Mouse (Mus musculus) CH12F3 (cell line): ENCODE results near the gene Cyp11a1.

Source experiments
- in situ Hi-C: fragments of 300-500 bp; cut with MboI; formaldehyde crosslinking; loops from 2 replicates; pipeline ENCODE4 v1.14.3; 2020; ENCODE audit warnings: low sequenced_read_pairs

Cyp11a1 gene

DNA sequence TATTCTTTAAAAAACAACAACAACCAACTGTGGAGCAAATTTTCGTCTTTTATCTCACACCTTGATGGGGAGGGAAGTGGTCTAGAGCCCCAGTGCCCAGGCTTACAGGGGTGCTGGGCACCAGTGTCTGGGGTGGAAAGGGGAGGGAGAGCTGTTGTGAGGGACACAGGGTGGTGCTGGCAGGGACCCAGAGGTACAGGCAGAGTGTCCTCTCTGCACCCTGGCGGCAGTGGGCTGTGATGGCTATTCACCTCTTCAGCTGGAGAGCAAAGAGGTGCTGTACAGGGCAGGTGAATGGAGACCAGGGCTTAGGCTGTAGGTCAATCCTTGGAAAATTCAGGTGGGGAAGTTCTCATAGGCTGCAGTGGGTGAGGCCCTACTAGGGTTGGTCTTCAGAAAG lies 6.5 kb upstream of the Cyp11a1 start:
- in situ Hi-C loops: loop anchor here (5.0 kb wide), 1 partner anchor 147 kb away; no protein-coding TSS in a partner anchor

DNA sequence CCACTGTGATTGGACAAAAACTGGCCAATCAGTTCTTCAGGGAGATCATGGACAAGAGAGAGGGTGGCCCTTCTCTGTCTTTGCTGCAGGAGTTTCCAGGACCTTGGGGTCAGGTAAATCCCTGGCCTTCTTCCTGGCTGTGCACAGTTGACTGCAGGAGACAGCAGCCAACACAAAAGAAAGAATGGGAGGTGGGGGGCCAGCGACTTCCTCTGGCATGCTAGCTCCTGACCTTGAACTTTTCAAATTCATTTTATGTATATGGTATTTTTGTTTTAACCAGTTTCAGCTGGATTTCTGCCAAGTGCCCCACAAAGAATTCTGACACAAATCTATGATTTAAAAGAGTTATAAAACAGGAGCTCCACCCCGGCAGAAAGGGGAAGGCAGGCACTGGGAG lies 2.9 kb upstream of the Cyp11a1 start:
- in situ Hi-C loops: no loop called here

DNA sequence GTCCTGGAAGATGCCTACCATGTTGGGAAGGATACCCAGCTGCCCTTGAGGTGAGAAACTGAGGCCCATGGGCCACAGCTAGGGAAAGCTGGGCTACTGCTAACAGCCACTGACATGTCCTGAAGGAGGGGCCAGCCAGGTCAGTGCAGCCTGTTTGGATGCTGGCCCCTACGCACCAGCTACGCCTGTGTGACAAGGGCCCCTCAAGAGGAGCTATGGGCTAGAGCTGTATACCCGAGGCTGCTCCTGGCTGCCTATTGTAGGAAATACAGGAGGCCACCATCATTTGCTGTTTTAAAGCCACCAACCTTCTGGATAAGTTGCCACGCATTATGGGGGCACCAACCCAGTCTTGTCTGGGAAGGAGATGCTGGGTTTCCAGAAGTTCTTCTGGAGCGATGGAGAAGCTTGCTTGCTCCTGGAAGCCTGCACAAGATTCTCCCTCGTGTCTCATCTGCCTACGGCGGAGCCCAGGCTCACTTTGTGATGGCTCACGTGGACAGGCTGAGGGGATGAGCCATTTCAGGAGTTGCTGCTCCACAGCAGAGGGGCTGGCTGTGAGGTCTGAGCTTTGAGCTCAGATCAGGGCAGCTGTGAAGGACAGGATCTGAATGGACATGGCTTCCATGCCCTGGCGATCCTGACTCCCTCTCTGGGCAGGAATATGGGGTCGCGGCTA lies 2.3 kb downstream of the Cyp11a1 start:
- in situ Hi-C loops: no loop called here

DNA sequence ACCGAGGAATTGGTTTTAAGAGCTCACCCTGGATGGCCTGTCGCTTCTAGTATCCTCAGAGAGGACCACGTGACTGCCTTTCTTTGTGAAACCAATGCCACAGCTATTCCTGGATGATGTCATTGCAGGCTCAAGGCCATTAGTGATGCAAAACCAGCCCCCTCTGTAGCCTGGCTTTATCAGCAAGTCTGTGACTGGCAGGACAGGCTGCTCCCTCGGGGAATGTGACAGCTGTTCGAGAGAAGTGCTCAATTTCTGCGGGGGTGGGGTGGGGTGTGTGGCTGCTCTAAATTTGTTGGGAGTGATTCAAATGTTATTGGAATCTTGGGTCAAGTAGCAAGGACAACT lies 2.8 kb downstream of the Cyp11a1 start:
- in situ Hi-C loops: no loop called here

DNA sequence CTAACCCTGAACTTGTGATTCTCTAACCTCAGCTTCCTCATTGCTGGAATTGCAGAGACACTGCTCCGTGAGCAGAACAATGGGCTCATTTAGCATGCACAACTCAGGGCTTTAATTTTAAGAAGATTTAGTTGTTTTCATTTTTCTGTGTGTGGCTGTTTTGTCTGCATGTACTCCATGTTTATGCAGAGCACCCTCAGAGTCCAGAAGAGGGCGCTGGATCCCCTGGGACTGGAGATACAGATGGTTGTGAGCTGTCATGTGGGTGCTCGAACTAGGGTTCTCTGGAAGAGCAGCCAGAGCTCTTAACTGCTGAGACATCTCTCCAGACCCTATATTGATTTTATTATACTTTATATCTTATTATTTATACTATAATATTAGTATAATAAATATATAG lies 3.4 kb downstream of the Cyp11a1 start:
- in situ Hi-C loops: no loop called here

DNA sequence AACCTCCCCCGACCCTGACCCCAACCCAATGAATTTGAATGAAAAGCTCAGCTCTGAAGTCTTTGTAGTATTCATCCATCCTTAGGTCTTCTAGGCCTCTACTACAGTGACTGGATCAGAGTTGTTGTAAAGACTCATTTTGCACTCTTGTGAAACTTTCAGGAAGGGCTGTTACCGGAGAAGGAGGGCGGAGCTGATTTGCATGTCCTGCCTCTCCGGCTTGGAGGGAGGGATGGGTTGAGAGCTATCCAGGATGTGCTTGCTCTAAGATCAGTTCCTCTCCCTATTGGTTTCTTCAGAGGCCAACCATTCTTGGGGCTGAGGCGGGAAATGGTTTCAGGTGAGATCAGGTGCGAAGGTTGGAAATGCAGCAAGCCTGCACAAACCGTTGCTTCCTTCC lies 4.8 kb downstream of the Cyp11a1 start:
- in situ Hi-C loops: no loop called here

DNA sequence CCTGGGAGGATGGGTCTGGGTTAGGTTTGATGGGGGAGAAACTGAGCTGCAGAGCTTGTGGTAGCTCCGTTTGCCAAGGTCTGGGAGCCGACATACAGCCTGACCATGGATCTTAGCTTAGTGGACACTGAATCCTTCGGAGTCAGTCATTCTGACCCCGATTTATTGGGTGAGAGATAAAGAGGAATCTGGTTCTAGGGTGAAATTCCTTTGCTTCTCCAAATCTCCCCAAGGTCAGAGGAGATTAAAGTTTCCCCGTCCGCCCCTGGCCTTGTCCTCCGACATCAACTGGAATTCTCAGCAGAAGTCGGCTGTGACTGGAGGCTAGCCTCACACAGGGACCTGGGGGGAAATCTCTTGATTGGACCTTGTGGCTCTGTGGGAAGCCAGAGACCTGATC lies 5.3 kb downstream of the Cyp11a1 start:
- in situ Hi-C loops: no loop called here

DNA sequence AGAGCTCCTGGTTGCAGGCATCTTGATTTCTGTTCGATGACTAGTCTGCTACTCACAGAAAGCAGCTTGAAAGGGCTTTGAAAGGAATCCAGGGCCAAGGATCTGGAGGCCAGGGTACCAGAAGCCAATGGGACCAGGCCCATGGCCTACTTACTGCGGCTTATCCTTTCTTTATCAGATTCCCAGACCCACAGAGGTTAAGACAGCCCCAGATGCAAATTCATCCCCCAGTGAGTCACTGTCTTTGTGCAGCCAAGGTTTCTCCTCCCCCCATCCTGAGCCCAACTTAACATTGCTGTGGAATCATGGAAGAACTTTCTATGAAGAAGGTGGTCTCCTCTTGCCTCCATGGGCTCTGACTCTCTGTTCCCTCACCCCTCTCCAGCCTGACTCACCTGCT lies 6.3 kb downstream of the Cyp11a1 start:
- in situ Hi-C loops: no loop called here

DNA sequence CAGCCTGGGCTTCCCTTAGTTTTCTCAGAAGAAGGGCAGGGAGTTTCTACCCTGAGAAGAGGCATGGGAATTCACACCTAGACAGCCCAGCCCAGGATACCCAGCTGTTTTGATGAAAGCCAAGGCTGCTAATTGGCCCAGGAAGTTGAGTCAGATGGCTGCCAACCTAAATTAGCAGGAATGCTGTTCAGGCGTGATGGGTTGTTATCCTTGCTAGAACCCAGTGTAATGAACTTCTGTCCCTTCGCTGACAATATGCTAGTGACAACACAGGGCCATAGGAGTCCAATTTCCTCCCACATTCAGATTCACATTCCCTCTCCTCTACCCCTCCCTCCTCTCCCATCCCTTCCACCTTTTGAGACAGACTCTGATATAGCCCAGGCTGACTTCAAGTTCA lies 6.7 kb downstream of the Cyp11a1 start:
- in situ Hi-C loops: no loop called here

DNA sequence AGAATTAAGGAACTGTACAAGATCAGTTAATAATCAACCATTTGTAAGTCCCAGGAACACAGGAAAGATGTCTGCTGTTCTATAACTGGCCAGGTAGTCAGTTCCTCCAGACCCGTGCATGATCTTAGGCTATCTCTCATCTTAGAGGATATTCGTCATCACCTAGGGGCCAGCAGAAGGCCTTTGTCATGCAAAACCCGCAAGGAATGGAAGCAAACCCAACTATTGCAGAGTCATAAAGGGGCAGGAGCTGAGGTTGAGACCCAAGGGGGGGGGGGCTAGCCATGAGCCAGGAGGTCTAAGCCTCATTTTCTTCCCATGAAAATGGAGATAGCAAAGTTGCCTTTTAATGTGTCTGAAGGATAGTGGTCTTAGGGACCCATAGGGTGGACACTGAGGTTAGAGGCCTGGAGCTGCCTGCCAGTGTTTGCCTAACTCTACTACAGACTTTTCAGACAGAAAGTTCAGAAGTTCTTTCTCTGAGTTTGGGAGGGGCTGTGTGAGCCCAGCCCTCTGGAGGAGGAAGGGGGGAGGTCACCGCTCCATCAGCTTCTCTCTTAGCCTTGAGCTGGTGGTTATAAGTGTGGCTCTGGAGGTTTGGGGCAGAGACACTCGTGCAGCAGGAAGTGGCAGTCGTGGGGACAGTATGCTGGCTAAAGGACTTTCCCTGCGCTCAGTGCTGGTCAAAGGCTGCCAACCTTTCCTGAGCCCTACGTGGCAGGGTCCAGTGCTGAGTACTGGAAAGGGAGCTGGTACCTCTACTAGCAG lies 8.4 kb downstream of the Cyp11a1 start:
- in situ Hi-C loops: no loop called here

DNA sequence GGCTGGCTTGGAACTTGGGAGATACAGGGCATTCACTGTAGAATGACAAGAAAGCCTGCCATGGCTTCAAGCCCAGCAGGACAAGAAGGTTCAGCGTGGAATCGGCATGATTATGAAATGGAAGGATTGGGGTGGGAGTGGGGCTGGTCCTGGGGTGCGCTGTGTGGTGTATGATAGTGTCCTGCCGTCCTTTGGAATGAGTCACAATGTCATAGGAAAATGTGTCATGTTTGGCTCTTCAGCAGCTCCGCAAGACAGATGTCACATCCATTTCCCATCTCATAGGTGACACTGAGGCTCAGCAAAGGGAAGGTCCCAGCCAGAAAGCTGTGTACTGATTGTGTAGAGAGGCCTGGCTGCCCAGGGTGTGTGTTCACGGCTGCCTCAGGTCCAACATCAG lies 9.6 kb downstream of the Cyp11a1 start:
- in situ Hi-C loops: no loop called here

DNA sequence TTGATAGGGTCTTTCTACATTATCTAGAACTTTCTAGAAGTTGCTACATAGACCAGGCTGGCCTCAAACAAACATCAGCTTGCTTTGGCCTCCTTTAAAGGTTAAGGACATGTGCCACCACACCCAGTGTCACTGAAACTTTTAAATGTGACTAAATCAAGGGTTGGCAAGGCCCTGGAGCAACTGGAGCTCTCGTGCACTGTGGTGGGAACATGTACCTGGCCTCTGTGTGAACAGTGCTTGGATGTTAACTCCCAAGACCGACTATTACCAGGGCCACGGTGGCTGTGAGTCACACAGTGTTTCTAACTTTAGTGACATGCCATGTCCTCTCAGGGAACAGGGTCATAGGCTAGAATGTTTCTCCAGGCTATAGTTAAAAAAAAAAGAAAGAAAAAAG lies 10.8 kb downstream of the Cyp11a1 start:
- in situ Hi-C loops: no loop called here

DNA sequence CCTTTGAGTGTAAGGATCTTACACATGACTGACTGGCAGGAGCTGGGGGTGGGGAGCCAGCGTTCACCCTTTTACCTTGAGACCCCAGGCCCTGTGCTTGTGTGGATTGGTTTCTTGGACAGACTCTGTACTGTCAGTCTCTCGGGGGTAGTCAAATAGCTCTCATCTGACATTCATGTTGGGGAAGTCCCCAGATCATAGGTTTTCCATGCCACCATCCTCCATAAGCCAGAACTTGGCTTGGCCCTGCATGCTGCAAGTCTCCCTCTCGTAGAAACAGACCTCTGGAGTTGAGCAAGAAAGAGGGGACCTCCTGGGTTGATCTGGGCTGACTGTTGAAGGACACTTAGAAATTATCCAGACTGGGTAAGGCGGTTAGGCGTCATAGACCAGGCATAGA lies 12.2 kb downstream of the Cyp11a1 start:
- in situ Hi-C loops: no loop called here

DNA sequence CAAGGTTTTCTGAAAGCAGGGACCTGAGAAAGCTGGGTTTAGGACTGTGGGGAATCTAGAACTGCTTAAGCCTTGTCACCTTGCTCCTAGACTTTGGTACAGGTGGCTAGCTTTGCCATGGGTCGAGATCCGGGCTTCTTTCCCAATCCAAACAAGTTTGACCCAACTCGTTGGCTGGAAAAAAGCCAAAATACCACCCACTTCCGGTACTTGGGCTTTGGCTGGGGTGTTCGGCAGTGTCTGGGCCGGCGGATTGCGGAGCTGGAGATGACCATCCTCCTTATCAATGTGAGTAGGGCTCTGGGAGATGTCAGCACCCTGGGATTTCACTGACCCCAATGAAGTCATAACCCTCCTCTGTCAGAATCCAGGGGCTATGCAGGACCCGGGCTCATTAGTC lies 19.8 kb downstream of the Cyp11a1 start:
- in situ Hi-C loops: no loop called here

DNA sequence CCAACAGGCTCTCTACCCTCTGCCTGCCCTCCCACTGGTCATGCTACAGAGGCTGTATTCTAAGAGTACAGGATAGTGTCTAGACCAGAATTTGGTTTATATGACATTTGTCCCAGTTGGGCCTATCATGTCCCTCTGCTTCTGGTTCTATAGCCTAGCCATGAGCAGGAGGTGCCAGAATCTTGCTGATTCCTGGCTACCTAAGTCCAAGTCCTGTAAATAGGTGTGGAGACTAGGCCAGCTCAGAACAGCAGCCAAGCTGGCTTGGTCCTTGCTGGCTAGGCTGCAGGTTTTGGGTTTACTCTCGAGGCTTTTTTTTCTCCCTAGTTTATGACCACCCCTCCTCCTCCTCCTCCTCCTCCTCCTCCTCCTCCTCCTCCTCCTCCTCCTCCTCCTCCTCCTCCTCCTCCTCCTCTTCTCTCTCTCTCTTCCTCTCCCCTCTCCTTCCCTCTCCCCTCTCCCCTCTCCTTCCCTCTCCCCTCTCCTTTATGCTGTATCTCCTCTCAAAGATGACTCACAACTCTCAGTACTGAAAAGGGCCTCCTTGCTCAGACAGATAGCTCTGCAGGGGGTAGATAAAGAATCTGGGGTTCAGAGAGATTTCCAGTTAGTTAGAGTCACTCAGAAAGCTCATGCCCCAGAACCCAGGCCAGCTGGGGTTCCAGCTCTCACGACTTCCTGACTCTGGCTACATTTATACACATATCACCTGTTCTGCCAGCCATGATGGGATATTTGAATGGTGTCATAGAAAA lies 21.4 kb downstream of the Cyp11a1 start:
- in situ Hi-C loops: no loop called here

DNA sequence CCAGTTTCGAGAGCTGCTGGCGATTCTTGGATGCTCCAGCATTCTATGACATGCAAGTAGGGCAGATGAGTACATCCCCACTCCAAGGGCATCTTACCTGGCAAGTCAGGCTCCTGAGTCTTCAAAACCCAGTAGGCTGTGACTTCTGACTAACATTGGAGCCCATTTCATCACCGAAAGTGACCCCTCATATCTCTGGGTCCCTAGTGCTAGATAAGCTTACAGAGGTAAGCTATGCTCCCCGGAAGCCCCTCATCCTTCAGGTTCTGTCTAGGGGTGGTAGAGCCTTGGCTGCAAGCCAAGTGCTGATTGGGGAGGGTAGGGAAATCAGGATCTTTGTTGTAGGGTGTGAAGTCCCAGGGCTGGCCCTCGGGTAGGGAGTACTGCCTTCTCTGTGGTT lies 22.6 kb downstream of the Cyp11a1 start:
- in situ Hi-C loops: no loop called here

DNA sequence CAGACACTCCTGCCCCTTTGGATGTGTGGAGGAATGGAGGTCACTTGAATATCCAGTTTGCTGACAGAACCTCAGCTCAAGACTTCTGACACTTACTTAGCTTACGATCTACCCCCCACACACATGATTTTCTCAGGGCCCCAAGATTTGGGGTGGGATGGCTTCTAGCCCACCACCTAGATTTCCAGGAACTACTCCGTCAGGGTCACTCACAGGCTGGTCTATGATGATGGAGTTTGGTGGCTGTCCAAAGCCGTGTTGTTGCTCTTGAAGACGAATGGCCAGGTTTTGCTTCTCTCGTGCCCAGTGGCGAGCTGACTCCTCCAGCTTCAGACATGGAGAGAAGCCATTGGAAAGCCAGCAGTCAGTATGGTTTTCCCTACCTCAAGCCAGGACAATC lies 23.4 kb downstream of the Cyp11a1 start:
- in situ Hi-C loops: no loop called here

DNA sequence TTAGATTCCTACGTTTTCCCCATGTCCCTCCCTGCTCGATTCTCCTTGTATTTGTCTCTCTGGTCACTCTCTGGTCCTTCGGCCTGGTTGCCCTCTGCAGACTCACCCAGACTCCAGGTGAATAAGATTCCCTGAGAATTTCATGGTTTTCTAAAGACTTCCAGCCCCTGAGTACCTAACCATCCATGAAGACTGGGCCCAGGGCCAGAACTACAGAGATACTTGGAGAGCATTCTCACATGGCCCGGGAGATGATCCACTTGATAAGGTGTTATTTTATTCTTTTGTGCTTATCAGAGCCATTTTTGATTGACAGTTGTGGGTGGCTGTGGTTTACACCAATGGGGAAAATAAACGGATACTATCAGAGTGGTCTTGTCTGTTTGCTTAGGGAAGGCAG lies 25.7 kb downstream of the Cyp11a1 start:
- in situ Hi-C loops: no loop called here

DNA sequence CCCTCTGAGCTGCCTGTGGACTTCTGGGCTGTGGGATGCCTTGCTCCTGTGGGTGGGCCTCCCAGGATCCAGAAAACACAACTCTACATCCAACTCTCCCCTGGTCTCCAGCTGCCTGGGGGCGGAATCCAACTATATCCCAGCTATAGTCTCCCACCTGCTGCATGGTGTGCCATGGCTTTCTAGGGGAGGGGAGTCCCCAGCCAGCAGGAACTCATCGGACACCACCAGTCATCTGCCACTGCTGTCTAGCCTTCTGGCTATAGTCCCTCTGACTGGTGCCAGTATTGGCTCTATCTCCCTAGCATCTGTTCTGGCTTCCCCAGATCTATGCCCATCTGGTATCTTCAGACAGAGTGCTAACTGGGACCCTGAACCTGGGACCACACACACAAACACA lies 29.3 kb downstream of the Cyp11a1 start:
- in situ Hi-C loops: no loop called here

DNA sequence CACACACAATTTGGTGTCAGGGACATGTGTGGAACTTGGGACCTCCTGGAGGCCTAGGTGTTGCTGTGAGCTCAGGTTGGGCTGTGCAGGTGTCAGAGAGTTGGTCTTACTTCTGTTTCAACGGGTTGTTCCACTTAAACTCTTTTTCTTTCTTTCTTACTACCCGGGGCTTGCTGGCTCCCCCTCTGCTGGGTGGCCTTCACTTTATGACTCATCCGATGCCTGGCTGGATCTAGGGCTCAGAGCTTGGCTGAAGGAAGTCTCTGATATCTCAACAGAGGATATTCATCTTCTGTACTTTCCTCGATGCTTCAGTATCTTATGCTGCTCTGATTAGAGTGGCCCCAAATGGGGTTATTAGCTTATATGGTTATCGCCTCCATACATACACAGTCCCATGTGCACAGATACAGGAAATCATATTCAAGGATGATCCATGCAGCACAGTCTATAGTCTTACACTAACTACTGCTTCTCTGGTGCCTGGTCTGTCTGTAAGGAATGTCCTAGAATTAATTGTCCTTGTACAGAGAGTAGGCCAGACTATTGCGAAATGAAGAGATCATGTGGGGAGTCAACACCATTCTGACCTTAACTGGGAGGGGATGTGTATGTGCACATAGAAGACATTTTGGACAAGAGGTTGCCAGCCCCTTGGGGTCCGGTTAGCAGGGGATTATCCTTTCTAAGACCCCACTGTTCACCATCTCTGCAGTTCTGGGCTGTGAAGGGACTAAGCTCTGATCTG lies 29.9 kb downstream of the Cyp11a1 start:
- in situ Hi-C loops: no loop called here

DNA sequence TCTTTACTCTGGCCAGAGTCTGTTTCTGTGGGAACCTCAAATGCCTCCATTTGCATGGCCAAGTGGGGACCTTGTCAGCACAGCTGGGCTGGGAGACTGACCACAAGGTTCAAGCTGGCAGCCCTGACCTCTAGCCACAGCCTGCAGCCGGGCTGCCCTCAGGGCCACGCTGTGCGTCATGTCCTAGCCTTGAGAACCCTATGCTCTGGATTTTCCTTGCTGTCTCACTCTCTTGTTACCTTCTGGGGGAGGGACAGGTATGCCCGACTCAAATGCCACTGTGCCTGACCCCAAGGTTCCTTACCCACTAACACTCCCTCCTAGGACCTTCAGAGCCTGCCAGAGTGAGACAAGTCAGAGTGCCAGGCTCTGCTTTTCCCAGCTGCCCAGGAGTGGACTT lies 30.8 kb downstream of the Cyp11a1 start:
- in situ Hi-C loops: no loop called here
